Mouse (Mus musculus) kidney, adult 2 months (tissue): Measurements from ENCODE around the gene Stoml2.

Experiments
- CTCF ChIP-seq: fragments of 200-500 bp; conservative IDR thresholded peaks from 2 replicates; pipeline ENCODE4 v1.5.1; 2011; ENCODE audit warnings: low read depth, mild to moderate bottlenecking, control low read depth, low read length, moderate library complexity, mixed read lengths; ENCODE audit not compliant: insufficient read depth, insufficient read length
- POLR2A ChIP-seq: fragments of 200-500 bp; IDR thresholded peaks from one replicate; pipeline ENCODE4 v1.6.1; 2011; ENCODE audit warnings: low read depth, low read length, control low read depth

DNA sequence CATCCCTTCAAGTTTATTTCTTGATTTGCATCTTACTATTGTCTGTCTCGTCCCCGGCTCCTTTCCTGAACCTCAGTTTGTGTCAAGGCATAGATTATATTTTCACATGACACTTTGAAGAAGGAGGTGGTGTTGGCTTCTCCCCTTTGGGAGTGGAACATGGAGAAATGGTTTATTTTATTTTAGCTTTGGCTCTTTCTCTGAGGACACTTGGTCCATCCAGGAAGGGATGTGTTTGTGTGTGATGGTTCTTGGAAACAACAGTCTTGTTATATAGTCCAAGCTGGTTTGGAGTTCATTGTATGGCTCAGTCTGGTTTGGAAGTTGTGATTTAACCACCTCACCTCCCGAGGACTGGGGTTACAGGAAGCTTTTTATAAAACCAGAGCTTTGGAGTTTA is 28.2 kb upstream of the Stoml2 start:
- TF ChIP-seq CTCF, result no peak
- no peak for TF ChIP-seq POLR2A
